In genomic region chr6:28092511-28092910, GRCm38 (mm10) we compare ENCODE assay signal across 19 mouse cellular contexts. TPM values are rescaled to one million over a fixed set of nuclear protein-coding genes. Genes with fewer than 3 reads are reported as not detected.
A peak's percentile ranks its signal among the peaks of the same experiment; 100 is the strongest.
DNase-seq lines count a peak whose midpoint lies in the region; ATAC-seq lines count a peak whose summit lies in the region.
"Had no signal": no experiment of that assay in that cellular context is flagged by ENCODE, and none has a peak within 500 bp of the region (broad histone marks: within the 10 kb centered on the region; RNA-seq: fewer than 3 reads in every experiment).

No protein-coding gene starts in this region.

- no peak for DNase-seq in frontal cortex, postnatal 14 days (ENCODE audit: low spot score in 2 of 2)
- DNase-seq in retina, postnatal 1 day, result peak; percentile 4
- DNase-seq in retina, embryonic 14.5 days (ENCODE audit: low spot score), result no peak
- no peak for DNase-seq in layer of hippocampus, postnatal 10 days (ENCODE audit: low spot score in 2 of 2)
- DNase-seq: adrenal gland, adult 2 months; adrenal gland, postnatal 10 days; adrenal gland, postnatal 25 days; B cell, adult 2 months; cerebellum, adult 18-20 months; cerebellum, adult 8-10 months; cerebellum, adult 9-11 months; cerebellum, postnatal 14 days; cerebellum, postnatal 36 days; embryo, embryonic 11 days had no signal

- peak; percentile 53 for ATAC-seq in frontal cortex, adult (ENCODE audit: low TSS enrichment)
- ATAC-seq: CD4-positive, CD25-positive, alpha-beta regulatory T cell, adult 4 months; forebrain, embryonic 14.5 days; forebrain, embryonic 16.5 days had no signal

RNA-seq across cellular contexts. Expression of gene Grm8, which starts 42.5 kb away (rescaled TPM):
- total RNA-seq in layer of hippocampus, postnatal 10 days (2021), result 1 to 10 TPM; 7.9 to 9.8 TPM
- total RNA-seq: common myeloid progenitor, adult 5-6 weeks had no signal
